Mouse (Mus musculus) activated CD4-positive, CD25-positive, alpha-beta regulatory T cell, adult 4 months (primary cell): ENCODE measurements at regions not wholly inside any gene's neighbourhood (a gene's known extent, or its start where the extent isn't known, plus 50 kb on each side); places are given as distances from the start of the nearest gene placed in this dataset.

Experiments used
- ATAC-seq: one replicate; pipeline ENCODE4 v1.8.0; 2017

- ATAC-seq = peak; percentile 99
Measured at GRCm38 (mm10) chr3:136611682-136612081, 58.2 kb upstream of the Ppp3ca start.

- no peak for ATAC-seq
Measured at GRCm38 (mm10) chr3:136610556-136610924, 59.4 kb upstream of the Ppp3ca start.

- ATAC-seq = no peak
Measured at GRCm38 (mm10) chr3:136609855-136610555, 59.9 kb upstream of the Ppp3ca start.

- no peak for ATAC-seq
Measured at GRCm38 (mm10) chr3:136601706-136602105, 68.2 kb upstream of the Ppp3ca start.

GRCm38 (mm10) chr3:136583937-136584336, 86.0 kb upstream of the Ppp3ca start:
- no peak for ATAC-seq

- ATAC-seq = no peak
Measured at GRCm38 (mm10) chr3:136578016-136578415, 91.9 kb upstream of the Ppp3ca start.

GRCm38 (mm10) chr3:136570517-136570916, 99.4 kb upstream of the Ppp3ca start:
- no peak for ATAC-seq

GRCm38 (mm10) chr3:136556488-136556887, 113.4 kb upstream of the Ppp3ca start:
- ATAC-seq = no peak

GRCm38 (mm10) chr3:136549471-136549870, 120.5 kb upstream of the Ppp3ca start:
- ATAC-seq = no peak

GRCm38 (mm10) chr3:136531604-136532003, 138.3 kb upstream of the Ppp3ca start:
- ATAC-seq = peak; percentile 72

- no peak for ATAC-seq
Measured at GRCm38 (mm10) chr3:136508575-136508974, 161.3 kb upstream of the Ppp3ca start.

GRCm38 (mm10) chr3:136507070-136507469, 162.9 kb upstream of the Ppp3ca start:
- ATAC-seq = no peak

GRCm38 (mm10) chr3:136494831-136495230, 169.0 kb upstream of the Bank1 start:
- no peak for ATAC-seq

- ATAC-seq = no peak
Measured at GRCm38 (mm10) chr3:136491683-136492082, 165.8 kb upstream of the Bank1 start.

- ATAC-seq = no peak
Measured at GRCm38 (mm10) chr3:136471693-136472092, 145.8 kb upstream of the Bank1 start.

GRCm38 (mm10) chr3:136462747-136463146, 136.9 kb upstream of the Bank1 start:
- no peak for ATAC-seq

GRCm38 (mm10) chr3:136456471-136457117, 130.7 kb upstream of the Bank1 start:
- no peak for ATAC-seq

- ATAC-seq = no peak
Measured at GRCm38 (mm10) chr3:136455651-136456470, 130.0 kb upstream of the Bank1 start.

- ATAC-seq = no peak
Measured at GRCm38 (mm10) chr3:136454967-136455366, 129.1 kb upstream of the Bank1 start.

GRCm38 (mm10) chr3:136450986-136451774, 125.3 kb upstream of the Bank1 start:
- no peak for ATAC-seq

- no peak for ATAC-seq
Measured at GRCm38 (mm10) chr3:136450361-136450895, 124.6 kb upstream of the Bank1 start.

GRCm38 (mm10) chr3:136449364-136449763, 123.5 kb upstream of the Bank1 start:
- ATAC-seq = no peak
